Mouse (Mus musculus) adrenal gland, postnatal 25 days (tissue): Measurements from ENCODE around the gene Eef1a1. TPM values are rescaled to one million over a fixed set of nuclear protein-coding genes. Genes with fewer than 3 reads are reported as not detected.

Source experiments
- microRNA-seq, 2 experiments: library from miRNA; unstranded; fragments of <30 nt; microRNA quantifications; one replicate each; pipeline ENCODE4 v1.2.0; 2021
- total RNA-seq: library from RNA; stranded (reverse); gene quantifications from 2 replicates; pipeline ENCODE4 v1.2.3, GENCODE M21; 2021

Eef1a1 gene
- total RNA-seq, 1 experiment from 2014 or later, result 6,460 TPM

Small RNA genes within 50 kb of the gene (microRNA-seq; reads per million reads assigned to microRNA genes)
- 0.34 to 0.71 reads per million in 2 experiments for gene Gm26377

Other genes with a start within 250 kb of the Eef1a1 start
- gene Gm3776, start 232.0 kb downstream of the Eef1a1 start, total RNA-seq, result not detected in 2 replicates
- gene Gm10639, start 199.2 kb downstream of the Eef1a1 start, total RNA-seq, result not detected in 2 replicates
- not detected in 2 replicates for gene Omt2a, start 174.4 kb downstream of the Eef1a1 start, total RNA-seq
- not detected in 2 replicates for gene Omt2b, start 161.6 kb downstream of the Eef1a1 start, total RNA-seq
- 4.2 and 10.3 TPM in 2 replicates for gene Gsta2, start 133.4 kb downstream of the Eef1a1 start, total RNA-seq
- gene Dppa5a, start 121.0 kb downstream of the Eef1a1 start, total RNA-seq, result not detected in 2 replicates
- not detected in 2 replicates for gene Ooep, start 110.4 kb downstream of the Eef1a1 start, total RNA-seq
- not detected in 2 replicates for gene Ddx43, start 93.4 kb downstream of the Eef1a1 start, total RNA-seq
- 1.1 and 1.6 TPM in 2 replicates for gene Cgas, start 45.9 kb downstream of the Eef1a1 start, total RNA-seq
- gene Mto1, start 40.9 kb downstream of the Eef1a1 start, total RNA-seq, result 25.5 and 35.8 TPM in 2 replicates
- not detected in 2 replicates for gene Gm17324, start 40.4 kb downstream of the Eef1a1 start, total RNA-seq
- gene Slc17a5, start 98.9 kb upstream of the Eef1a1 start, total RNA-seq, result 10.6 and 16.7 TPM in 2 replicates
- 0.29 and 0.36 TPM in 2 replicates for gene Cd109, start 126.4 kb upstream of the Eef1a1 start, total RNA-seq